Mouse (Mus musculus): ENCODE measurements at regions not wholly inside any gene's neighbourhood (a gene's known extent, or its start where the extent isn't known, plus 50 kb on each side); places are given as distances from the start of the nearest gene placed in this dataset.

DNA sequence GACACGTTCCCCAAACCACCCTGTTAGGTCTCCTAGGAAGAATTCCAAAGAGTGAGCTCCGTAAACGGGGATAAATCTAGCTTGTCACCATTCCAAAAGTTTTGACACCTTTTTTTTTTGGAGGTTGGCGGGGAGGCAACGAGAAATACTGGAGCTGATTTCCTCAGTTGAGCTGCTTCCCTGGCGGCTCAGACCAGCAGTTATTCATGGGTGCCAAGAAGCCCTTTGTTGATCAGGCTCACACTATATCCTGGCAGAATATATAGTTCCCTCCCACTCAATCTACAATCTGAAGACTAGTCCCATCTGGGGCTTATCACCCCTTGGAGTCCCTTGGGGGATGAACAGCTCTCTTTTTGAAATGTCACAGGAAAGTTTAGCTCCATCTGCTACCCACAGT lies 77.5 kb upstream of the Tiam2 start:
- Histone ChIP-seq H3K9ac (replicated peaks; ENCODE audit: low read depth, low read length) (no peak overlapping the region), H3K4me3 (ENCODE audit: low read depth, low read length) (no peak overlapping the region), H3K36me3 (ENCODE audit: control insufficient read depth, insufficient read depth, low read length) (no peaks in the 10 kb centered on the region; the same call in 1 of the 2 replicates), H3K9me3 (ENCODE audit: control insufficient read depth, low read depth, low read length) (no peaks in the 10 kb centered on the region), H3K4me1 (ENCODE audit: control insufficient read depth, insufficient read depth, low read length) (peaks cover 10% of the 10 kb centered on the region), H3K27me3 (ENCODE audit: control insufficient read depth, insufficient read depth, low read length) (no peaks in the 10 kb centered on the region), H3K4me2 (replicated peaks; ENCODE audit: low read depth, low read length) (no peak overlapping the region), H3K27ac (ENCODE audit: low read length) (no peak overlapping the region)
- 78% methylated on average over 6 of the region's 6 CpGs for WGBS
- ATAC-seq (ENCODE audit: insufficient number of reproducible peaks, insufficient read depth, low FRiP score, low read depth), result no peak

DNA sequence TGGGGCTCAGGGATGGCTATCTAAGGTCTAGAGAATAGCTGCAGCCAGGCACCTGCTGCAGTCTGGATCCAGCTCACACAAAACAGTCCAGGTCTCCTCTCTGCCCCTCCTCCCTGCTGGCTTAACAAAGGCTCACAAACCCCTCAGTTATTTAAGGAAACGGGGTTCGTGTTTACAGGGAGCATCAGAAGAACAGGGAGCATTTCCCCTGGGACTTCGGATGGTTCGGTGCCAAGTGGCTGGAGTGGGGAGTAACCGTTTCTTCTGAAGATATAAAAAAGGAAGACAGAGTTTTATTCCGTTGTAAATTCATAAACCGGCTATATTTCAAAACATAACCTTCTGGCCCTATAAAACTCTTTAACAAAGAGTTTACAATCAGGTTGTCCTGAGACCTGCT lies 77.1 kb upstream of the Tiam2 start:
- H3K4me2 ChIP-seq (replicated peaks; ENCODE audit: low read depth, low read length), result no peak overlapping the region
- H3K36me3 ChIP-seq (ENCODE audit: control insufficient read depth, insufficient read depth, low read length), result no peaks in the 10 kb centered on the region; the same call in 1 of the 2 replicates
- H3K4me3 ChIP-seq (ENCODE audit: low read depth, low read length), result no peak overlapping the region
- peaks cover 10% of the 10 kb centered on the region for H3K4me1 ChIP-seq (ENCODE audit: control insufficient read depth, insufficient read depth, low read length)
- 73% methylated on average over 7 of the region's 7 CpGs for WGBS
- H3K27ac ChIP-seq (ENCODE audit: low read length), result no peak overlapping the region
- no peaks in the 10 kb centered on the region for H3K27me3 ChIP-seq (ENCODE audit: control insufficient read depth, insufficient read depth, low read length)
- H3K9ac ChIP-seq (replicated peaks; ENCODE audit: low read depth, low read length), result no peak overlapping the region
- no peak for ATAC-seq (ENCODE audit: insufficient number of reproducible peaks, insufficient read depth, low FRiP score, low read depth)
- no peaks in the 10 kb centered on the region for H3K9me3 ChIP-seq (ENCODE audit: control insufficient read depth, low read depth, low read length)

DNA sequence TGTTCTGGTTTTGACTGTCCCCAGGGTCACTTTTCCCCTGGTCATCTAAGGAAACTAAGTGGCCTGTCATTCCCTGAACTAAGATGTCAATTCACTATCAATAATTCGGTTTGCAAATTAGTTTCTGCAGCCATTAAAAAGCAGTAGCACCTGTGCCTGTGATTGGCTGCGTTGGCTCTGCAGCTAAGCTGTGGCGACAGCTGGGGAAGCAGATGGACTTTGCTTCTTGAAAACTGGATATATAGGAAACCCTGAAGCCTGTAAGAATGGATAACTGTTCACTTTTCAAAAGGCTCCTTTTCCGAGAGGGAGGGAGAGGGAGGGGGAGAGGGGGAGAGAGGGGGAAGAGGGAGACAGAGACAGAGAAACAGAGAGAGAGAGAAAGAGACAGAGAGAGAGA lies 75.2 kb upstream of the Tiam2 start:
- no peak overlapping the region for H3K4me2 ChIP-seq (replicated peaks; ENCODE audit: low read depth, low read length)
- H3K4me1 ChIP-seq (ENCODE audit: control insufficient read depth, insufficient read depth, low read length), result peaks cover 10% of the 10 kb centered on the region
- no peaks in the 10 kb centered on the region; the same call in 1 of the 2 replicates for H3K36me3 ChIP-seq (ENCODE audit: control insufficient read depth, insufficient read depth, low read length)
- H3K27me3 ChIP-seq (ENCODE audit: control insufficient read depth, insufficient read depth, low read length), result no peaks in the 10 kb centered on the region
- ATAC-seq (ENCODE audit: insufficient number of reproducible peaks, insufficient read depth, low FRiP score, low read depth), result no peak
- WGBS, result 86% methylated on average over 4 of the region's 4 CpGs
- no peak overlapping the region for H3K4me3 ChIP-seq (ENCODE audit: low read depth, low read length)
- no peak overlapping the region for H3K27ac ChIP-seq (ENCODE audit: low read length)
- no peak overlapping the region for H3K9ac ChIP-seq (replicated peaks; ENCODE audit: low read depth, low read length)
- H3K9me3 ChIP-seq (ENCODE audit: control insufficient read depth, low read depth, low read length), result no peaks in the 10 kb centered on the region

DNA sequence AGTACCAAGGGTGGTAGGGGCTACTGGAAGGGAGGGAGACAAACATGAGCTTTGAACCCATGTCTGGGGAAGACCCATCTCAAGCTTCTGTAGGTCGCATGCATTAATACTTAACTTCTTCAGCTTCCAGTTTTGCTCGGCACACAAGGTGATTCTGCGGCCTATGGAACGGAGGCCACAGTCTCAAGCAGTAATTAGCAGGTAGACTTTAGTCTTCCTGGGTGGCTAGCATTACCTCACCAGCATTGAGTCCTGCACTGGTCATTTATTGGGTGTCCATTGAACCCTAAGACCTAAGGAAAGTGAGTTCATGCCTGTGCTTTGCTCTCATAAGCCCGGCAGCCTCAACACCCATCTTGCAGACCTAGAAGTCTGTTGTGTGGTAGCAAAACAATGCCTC lies 74.4 kb upstream of the Tiam2 start:
- H3K9ac ChIP-seq (replicated peaks; ENCODE audit: low read depth, low read length), result no peak overlapping the region
- H3K27me3 ChIP-seq (ENCODE audit: control insufficient read depth, insufficient read depth, low read length), result no peaks in the 10 kb centered on the region
- WGBS, result 95% methylated on average over 5 of the region's 5 CpGs
- no peak overlapping the region for H3K27ac ChIP-seq (ENCODE audit: low read length)
- no peak overlapping the region for H3K4me3 ChIP-seq (ENCODE audit: low read depth, low read length)
- H3K4me2 ChIP-seq (replicated peaks; ENCODE audit: low read depth, low read length), result no peak overlapping the region
- no peak for ATAC-seq (ENCODE audit: insufficient number of reproducible peaks, insufficient read depth, low FRiP score, low read depth)
- no peaks in the 10 kb centered on the region for H3K9me3 ChIP-seq (ENCODE audit: control insufficient read depth, low read depth, low read length)
- peaks cover 2% of the 10 kb centered on the region for H3K4me1 ChIP-seq (ENCODE audit: control insufficient read depth, insufficient read depth, low read length)
- H3K36me3 ChIP-seq (ENCODE audit: control insufficient read depth, insufficient read depth, low read length), result no peaks in the 10 kb centered on the region; the same call in 1 of the 2 replicates

DNA sequence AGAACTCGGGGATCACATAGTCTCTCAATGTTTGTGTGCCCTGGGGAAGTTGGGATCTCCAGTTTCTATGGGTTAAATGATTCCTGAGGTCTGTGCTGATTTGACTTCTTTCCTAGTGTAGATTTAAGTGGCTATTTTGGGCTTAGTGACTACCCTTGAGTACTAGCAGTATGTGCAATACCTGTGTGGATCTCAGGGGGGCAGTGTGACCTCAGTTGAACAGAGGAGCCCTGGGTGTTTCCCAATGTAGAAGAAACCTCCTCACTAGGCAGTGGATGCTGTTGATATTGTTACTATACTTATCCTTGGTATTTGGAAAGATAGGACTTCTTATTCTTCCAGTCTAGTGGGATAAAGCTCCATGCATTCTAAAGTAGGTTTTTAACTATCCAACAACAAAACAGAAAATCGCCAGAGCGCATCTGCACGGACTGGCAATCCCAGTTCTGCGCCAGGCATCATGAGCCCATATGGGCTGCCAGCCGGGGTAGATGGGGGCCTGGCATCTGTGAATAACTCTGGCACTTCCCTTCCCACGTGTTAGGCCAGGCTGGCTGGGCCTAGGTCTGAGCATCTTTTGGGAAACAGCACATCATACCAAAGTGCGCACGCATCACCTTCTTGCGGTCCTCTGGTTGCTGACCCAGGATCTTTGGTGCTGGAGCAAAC lies 72.7 kb upstream of the Tiam2 start:
- Histone ChIP-seq H3K9me3 (ENCODE audit: control insufficient read depth, low read depth, low read length) (no peaks in the 10 kb centered on the region), H3K4me2 (replicated peaks; ENCODE audit: low read depth, low read length) (no peak overlapping the region), H3K36me3 (ENCODE audit: control insufficient read depth, insufficient read depth, low read length) (no peaks in the 10 kb centered on the region; the same call in 1 of the 2 replicates), H3K27me3 (ENCODE audit: control insufficient read depth, insufficient read depth, low read length) (no peaks in the 10 kb centered on the region), H3K9ac (replicated peaks; ENCODE audit: low read depth, low read length) (no peak overlapping the region), H3K27ac (ENCODE audit: low read length) (no peak overlapping the region), H3K4me3 (ENCODE audit: low read depth, low read length) (no peak overlapping the region), H3K4me1 (ENCODE audit: control insufficient read depth, insufficient read depth, low read length) (no peaks in the 10 kb centered on the region)
- no peak for ATAC-seq (ENCODE audit: insufficient number of reproducible peaks, insufficient read depth, low FRiP score, low read depth)
- WGBS, result 89% methylated on average over 10 of the region's 10 CpGs

DNA sequence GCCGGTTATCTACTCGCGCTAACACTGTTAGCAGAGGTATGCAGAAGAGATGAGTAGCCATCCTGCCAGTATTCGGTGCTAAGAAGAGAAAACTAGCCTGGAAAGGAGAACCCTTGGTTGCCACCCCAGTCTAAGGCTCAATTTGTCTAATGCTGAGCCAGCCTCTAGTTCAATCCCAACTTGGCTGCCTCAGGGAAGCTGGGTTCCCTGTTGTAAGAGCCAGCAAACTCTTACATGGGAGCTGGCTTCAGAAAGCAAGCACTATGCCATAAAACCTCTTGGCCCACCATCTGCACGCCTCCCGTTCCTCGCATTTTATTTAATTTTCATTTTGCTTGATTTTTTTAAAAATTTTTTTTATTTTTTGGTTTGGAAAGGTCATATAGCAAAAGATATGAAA lies 69.6 kb upstream of the Tiam2 start:
- no peak overlapping the region for H3K4me3 ChIP-seq (ENCODE audit: low read depth, low read length)
- no peak for ATAC-seq (ENCODE audit: insufficient number of reproducible peaks, insufficient read depth, low FRiP score, low read depth)
- no peaks in the 10 kb centered on the region for H3K9me3 ChIP-seq (ENCODE audit: control insufficient read depth, low read depth, low read length)
- no peaks in the 10 kb centered on the region for H3K4me1 ChIP-seq (ENCODE audit: control insufficient read depth, insufficient read depth, low read length)
- no peaks in the 10 kb centered on the region for H3K27me3 ChIP-seq (ENCODE audit: control insufficient read depth, insufficient read depth, low read length)
- no peaks in the 10 kb centered on the region for H3K36me3 ChIP-seq (ENCODE audit: control insufficient read depth, insufficient read depth, low read length)
- H3K9ac ChIP-seq (replicated peaks; ENCODE audit: low read depth, low read length), result no peak overlapping the region
- WGBS, result 97% methylated on average over 7 of the region's 7 CpGs
- H3K4me2 ChIP-seq (replicated peaks; ENCODE audit: low read depth, low read length), result no peak overlapping the region
- no peak overlapping the region for H3K27ac ChIP-seq (ENCODE audit: low read length)

DNA sequence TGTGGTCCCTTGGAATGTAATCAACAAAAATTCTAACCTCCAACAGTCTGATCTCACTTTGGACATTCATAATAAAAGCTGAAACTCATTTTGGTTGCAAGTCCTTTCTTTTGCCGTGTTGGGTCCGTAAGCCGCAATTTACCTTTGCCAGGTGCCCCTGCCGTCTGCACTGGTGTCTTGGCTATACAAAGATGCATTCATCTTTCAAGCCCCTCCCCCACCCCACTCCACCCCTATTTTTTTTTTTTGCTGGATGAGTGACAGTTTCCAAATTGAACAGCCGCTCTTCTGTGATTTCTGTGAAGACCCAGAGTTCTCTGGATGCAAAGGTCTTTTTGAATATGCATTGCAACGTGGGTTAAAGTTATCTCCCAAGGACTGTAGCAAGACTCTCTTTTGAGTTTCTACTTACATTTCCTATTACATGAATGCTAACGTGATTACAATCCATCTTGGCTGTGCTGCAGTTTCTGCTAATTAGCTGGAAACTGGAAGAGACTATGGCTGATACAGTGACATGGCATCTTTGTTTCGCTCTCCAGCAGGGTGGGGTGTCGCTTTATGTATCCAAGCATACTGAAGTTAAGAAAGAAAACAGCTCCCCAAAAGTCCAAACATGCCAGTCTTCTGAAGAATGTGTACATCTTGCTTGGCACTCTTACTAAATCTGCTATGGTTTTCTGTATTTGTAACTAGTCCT lies 67.4 kb upstream of the Tiam2 start:
- WGBS, result 78% methylated on average over 9 of the region's 9 CpGs
- Histone ChIP-seq H3K4me3 (ENCODE audit: low read depth, low read length) (no peak overlapping the region), H3K36me3 (ENCODE audit: control insufficient read depth, insufficient read depth, low read length) (no peaks in the 10 kb centered on the region), H3K9ac (replicated peaks; ENCODE audit: low read depth, low read length) (no peak overlapping the region), H3K27me3 (ENCODE audit: control insufficient read depth, insufficient read depth, low read length) (no peaks in the 10 kb centered on the region), H3K4me2 (replicated peaks; ENCODE audit: low read depth, low read length) (no peak overlapping the region), H3K27ac (ENCODE audit: low read length) (no peak overlapping the region), H3K9me3 (ENCODE audit: control insufficient read depth, low read depth, low read length) (no peaks in the 10 kb centered on the region), H3K4me1 (ENCODE audit: control insufficient read depth, insufficient read depth, low read length) (no peaks in the 10 kb centered on the region)
- no peak for ATAC-seq (ENCODE audit: insufficient number of reproducible peaks, insufficient read depth, low FRiP score, low read depth)

DNA sequence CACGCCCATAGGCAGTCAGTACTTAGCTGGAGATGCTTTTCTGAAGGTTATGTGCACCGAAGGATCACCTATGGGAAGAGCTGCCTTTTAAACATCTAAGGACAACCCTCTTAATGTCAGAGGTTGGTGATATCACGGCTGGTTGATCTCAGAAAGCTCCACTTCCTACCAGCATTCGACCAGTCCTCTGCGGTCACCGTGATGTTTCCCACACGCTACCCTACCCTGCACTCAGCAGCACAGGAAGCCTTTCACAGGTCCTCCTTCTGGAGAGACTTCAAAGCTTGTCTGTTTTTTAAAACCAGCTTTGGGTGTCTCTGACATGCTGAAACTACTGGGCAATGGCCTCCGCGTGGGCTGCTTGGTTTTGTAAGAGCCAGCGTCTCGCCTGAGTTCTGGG lies 65.6 kb upstream of the Tiam2 start:
- WGBS, result 90% methylated on average over 11 of the region's 11 CpGs
- Histone ChIP-seq H3K4me3 (ENCODE audit: low read depth, low read length) (no peak overlapping the region), H3K27me3 (ENCODE audit: control insufficient read depth, insufficient read depth, low read length) (no peaks in the 10 kb centered on the region), H3K9me3 (ENCODE audit: control insufficient read depth, low read depth, low read length) (no peaks in the 10 kb centered on the region), H3K27ac (ENCODE audit: low read length) (no peak overlapping the region), H3K9ac (replicated peaks; ENCODE audit: low read depth, low read length) (no peak overlapping the region), H3K36me3 (ENCODE audit: control insufficient read depth, insufficient read depth, low read length) (no peaks in the 10 kb centered on the region), H3K4me2 (replicated peaks; ENCODE audit: low read depth, low read length) (no peak overlapping the region), H3K4me1 (ENCODE audit: control insufficient read depth, insufficient read depth, low read length) (no peaks in the 10 kb centered on the region)
- ATAC-seq (ENCODE audit: insufficient number of reproducible peaks, insufficient read depth, low FRiP score, low read depth), result no peak

All from stomach, embryonic 14.5 days (tissue).